ENCODE assay signal across 21 mouse cellular contexts in genomic region chr4:105195256-105195655, GRCm38 (mm10). TPM values are rescaled to one million over a fixed set of nuclear protein-coding genes. Genes with fewer than 3 reads are reported as not detected.
DNase-seq lines count a peak whose midpoint lies in the region; ATAC-seq and TF ChIP-seq lines count a peak whose summit lies in the region.
"Had no signal": no experiment of that assay in that cellular context is flagged by ENCODE, and none has a peak within 500 bp of the region (broad histone marks: within the 10 kb centered on the region; RNA-seq: fewer than 3 reads in every experiment).

No protein-coding gene starts in this region.

- no peak for DNase-seq in limb, embryonic 10.5 days (ENCODE audit: low spot score)
- peak; percentile 73 for DNase-seq in ES-E14 (ENCODE audit: low read depth, low spot score)
- no peak for DNase-seq in left cerebral cortex, adult 8-10 months (ENCODE audit: low spot score in 2 of 2)
- no peak for DNase-seq in adrenal gland, postnatal 14 days
- no peak for DNase-seq in ovary, adult 18-20 months (ENCODE audit: low spot score)
- DNase-seq: adrenal gland, postnatal 25 days; cerebellum, adult 18-20 months; cerebellum, adult 9-11 months; cerebellum, postnatal 36 days; gastrocnemius, postnatal 25 days; heart, postnatal 36 days had no signal

- ATAC-seq in limb, embryonic 15.5 days (ENCODE audit: insufficient number of reproducible peaks, low FRiP score, low TSS enrichment, low read depth) = no peak
- ATAC-seq: activated CD4-positive, CD25-positive, alpha-beta regulatory T cell, adult 4 months; forebrain, embryonic 16.5 days had no signal

- no peaks in the 10 kb centered on the region for H3K9me3 ChIP-seq in limb, embryonic 15.5 days
- no peaks in the 10 kb centered on the region for H3K9me3 ChIP-seq in limb, embryonic 10.5 days (replicated peaks)
- no peaks in the 10 kb centered on the region for H3K9me3 ChIP-seq in ES-E14 (ENCODE audit: control insufficient read depth, insufficient read depth, low read depth, low read length)
- H3K9me3 ChIP-seq: embryonic facial prominence, embryonic 15.5 days; forebrain, embryonic 10.5 days; heart, embryonic 13.5 days; hindbrain, embryonic 15.5 days had no signal

- H3K9ac ChIP-seq in limb, embryonic 15.5 days = no peak overlapping the region
- no peak overlapping the region for H3K9ac ChIP-seq in ES-E14 (ENCODE audit: insufficient read depth, low read depth, low read length, poor library complexity, severe bottlenecking)
- H3K9ac ChIP-seq: embryonic facial prominence, embryonic 15.5 days; heart, embryonic 13.5 days; hindbrain, embryonic 15.5 days had no signal

- TF ChIP-seq POLR2A in small intestine, adult 2 months (IDR thresholded peaks at IDR 0.05; ENCODE audit: low read depth, low read length) = no peak

- H3K27ac ChIP-seq in limb, embryonic 15.5 days = peak overlapping the region; percentile 1; the same call in 1 of the 2 replicates
- H3K27ac ChIP-seq in limb, embryonic 10.5 days = no peak overlapping the region
- H3K27ac ChIP-seq in ES-E14 (ENCODE audit: insufficient read depth, low read depth, low read length, poor library complexity, severe bottlenecking) = peak overlapping the region; percentile 85; the same call in 1 of the 2 replicates
- peak overlapping the region; percentile 42; the same call in 1 of the 2 replicates for H3K27ac ChIP-seq in small intestine, adult 2 months (ENCODE audit: insufficient read depth, low read depth, low read length)
- H3K27ac ChIP-seq: embryonic facial prominence, embryonic 15.5 days; forebrain, embryonic 10.5 days; heart, embryonic 13.5 days; hindbrain, embryonic 15.5 days had no signal

- WGBS in limb, embryonic 15.5 days = 68% methylated on average over 9 of the region's 9 CpGs
- 89% methylated on average over 9 of the region's 9 CpGs for WGBS in limb, embryonic 10.5 days
- WGBS in small intestine, adult 2 months = 59% methylated on average over 9 of the region's 9 CpGs

- no peak overlapping the region for H3K4me3 ChIP-seq in limb, embryonic 15.5 days
- no peak overlapping the region for H3K4me3 ChIP-seq in limb, embryonic 10.5 days
- H3K4me3 ChIP-seq in ES-E14 (ENCODE audit: insufficient read depth in 1 of 2, low read depth in 1 of 2, low read length in 2 of 2, poor library complexity in 1 of 2, severe bottlenecking in 1 of 2) = peak overlapping the region; percentile 11 to 27; a peak in 3 of 4 replicates
- H3K4me3 ChIP-seq in small intestine, adult 2 months (ENCODE audit: low read depth, low read length) = no peak overlapping the region
- H3K4me3 ChIP-seq: embryonic facial prominence, embryonic 15.5 days; erythroblast, embryonic 14.5 days; forebrain, embryonic 10.5 days; heart, embryonic 13.5 days; hindbrain, embryonic 15.5 days had no signal

- no peak overlapping the region for H3K4me2 ChIP-seq in limb, embryonic 15.5 days
- H3K4me2 ChIP-seq: embryonic facial prominence, embryonic 15.5 days; heart, embryonic 13.5 days; hindbrain, embryonic 15.5 days had no signal

- in situ Hi-C loops in ES-E14 (cut with MboI; ENCODE audit: low sequenced_read_pairs in 2 of 2, unreplicated experiment in 2 of 2) = no loop called here

- peaks cover 64% of the 10 kb centered on the region for H3K4me1 ChIP-seq in limb, embryonic 15.5 days
- peaks cover 71% of the 10 kb centered on the region for H3K4me1 ChIP-seq in limb, embryonic 10.5 days
- H3K4me1 ChIP-seq in ES-E14 (ENCODE audit: control insufficient read depth in 2 of 2, insufficient read depth in 2 of 2, low read length in 2 of 2, poor library complexity in 1 of 2) = peaks cover 13 to 24% of the 10 kb centered on the region in 2 experiments; a peak in 3 of 4 replicates
- peaks cover 19% of the 10 kb centered on the region; the same call in 1 of the 2 replicates for H3K4me1 ChIP-seq in small intestine, adult 2 months (ENCODE audit: control insufficient read depth, insufficient read depth, insufficient read length, low read length)

- no peak for TF ChIP-seq CTCF in small intestine, adult 2 months (IDR thresholded peaks at IDR 0.05; ENCODE audit: extremely low read depth, insufficient read length, insufficient replicate concordance, low read depth, low read length)

- H3K36me3 ChIP-seq in limb, embryonic 15.5 days = peaks cover 45% of the 10 kb centered on the region
- peaks cover 65% of the 10 kb centered on the region for H3K36me3 ChIP-seq in limb, embryonic 10.5 days
- peaks cover 5% of the 10 kb centered on the region for H3K36me3 ChIP-seq in ES-E14 (ENCODE audit: control insufficient read depth, insufficient read depth, low read length, poor library complexity, severe bottlenecking)
- peaks cover 5% of the 10 kb centered on the region; the same call in 1 of the 2 replicates for H3K36me3 ChIP-seq in small intestine, adult 2 months (ENCODE audit: control insufficient read depth, insufficient read depth, low read length)
- H3K36me3 ChIP-seq: hindbrain, embryonic 15.5 days had no signal

- no peaks in the 10 kb centered on the region for H3K27me3 ChIP-seq in limb, embryonic 15.5 days
- H3K27me3 ChIP-seq in limb, embryonic 10.5 days (ENCODE audit: low read depth, poor library complexity, severe bottlenecking) = no peaks in the 10 kb centered on the region
- no peaks in the 10 kb centered on the region for H3K27me3 ChIP-seq in small intestine, adult 2 months (ENCODE audit: control insufficient read depth, insufficient read depth, low read length)
- H3K27me3 ChIP-seq: embryonic facial prominence, embryonic 15.5 days; heart, embryonic 13.5 days; hindbrain, embryonic 15.5 days had no signal

TF ChIP-seq in ES-E14, 5 proteins besides CTCF, POLR2A, EP300 and RAD21:
- no peak for TF ChIP-seq HCFC1 (IDR thresholded peaks at IDR 0.05; ENCODE audit: borderline replicate concordance, insufficient read depth, low read length)
- no peak for TF ChIP-seq ZNF384 (IDR thresholded peaks at IDR 0.05; ENCODE audit: low read depth, low read length)
- no peak for TF ChIP-seq CHD2 (IDR thresholded peaks at IDR 0.05; ENCODE audit: low read depth, low read length)
- no peak for TF ChIP-seq ZC3H11A (IDR thresholded peaks at IDR 0.05; ENCODE audit: borderline replicate concordance, low read depth, low read length)
- no peak for TF ChIP-seq MAFK (IDR thresholded peaks at IDR 0.05; ENCODE audit: insufficient read depth, low read depth, low read length)

RNA-seq across cellular contexts. Expression of gene Plpp3, which starts 38.1 kb away (rescaled TPM):
- polyA plus RNA-seq in limb, embryonic 15.5 days (2015; fragmentation: Nextera tagmentation; extraction: Ambion mirVana) = 143 and 150 TPM in 2 replicates
- polyA plus RNA-seq in limb, embryonic 10.5 days (2016; fragmentation: Nextera tagmentation; extraction: Ambion mirVana) = 58.9 and 75.2 TPM in 2 replicates
- total RNA-seq in ES-E14 (2012; rRNA removed) = 11.8 and 13.0 TPM in 2 replicates
- polyA plus RNA-seq in small intestine, adult 2 months (2012; rRNA removed) = 29.8 and 48.5 TPM in 2 replicates
- 100 to 1,000 TPM; 191 to 207 (median 194) TPM for total RNA-seq in left cerebral cortex, adult 8-10 months (2022)
- 190 and 195 TPM in 2 replicates for total RNA-seq in adrenal gland, postnatal 14 days (2021)
- total RNA-seq: granulocyte monocyte progenitor cell, adult 5-6 weeks had no signal
- polyA plus RNA-seq: activated CD4-positive, CD25-positive, alpha-beta regulatory T cell, adult 4 months had no signal

Comparison
In these comparisons a context has a peak if more than half of its experiments do, and no peak if none do; other contexts are left out.
1. H3K4me3 ChIP-seq: peak in ES-E14 (2 of 2); none in limb, embryonic 15.5 days (single experiment), limb, embryonic 10.5 days (single experiment) and small intestine, adult 2 months (single experiment).
2. RNA of gene Plpp3, which starts 38.1 kb away (total RNA-seq): 191 to 207 TPM in left cerebral cortex, adult 8-10 months and 190 to 195 TPM in adrenal gland, postnatal 14 days; 11.8 to 13.0 TPM in ES-E14; every median in the first group is over 10 times any median in the second.